Mouse (Mus musculus) C2C12 (cell line): ENCODE results near the gene Smarca4.

ENCODE experiments used
- CEBPB ChIP-seq: IDR thresholded peaks from one replicate; pipeline ENCODE4 v1.6.1; 2011; ENCODE audit warnings: low read depth, mild to moderate bottlenecking, control low read depth, moderate library complexity
- CTCF ChIP-seq: IDR thresholded peaks from one replicate; pipeline ENCODE4 v1.5.1; 2011; ENCODE audit not compliant: control insufficient read depth, insufficient read depth, insufficient read length
- FOSL1 ChIP-seq: IDR thresholded peaks from one replicate; pipeline ENCODE4 v1.8.0; 2011; ENCODE audit warnings: mild to moderate bottlenecking, low read length; ENCODE audit not compliant: poor library complexity, insufficient read depth, severe bottlenecking
- MAX ChIP-seq: IDR thresholded peaks from one replicate; pipeline ENCODE4 v1.6.1; 2011; ENCODE audit warnings: mild to moderate bottlenecking, control low read depth
- MYOD1 ChIP-seq: IDR thresholded peaks from one replicate; pipeline ENCODE4 v1.6.1; 2011; ENCODE audit warnings: low read depth; ENCODE audit not compliant: control insufficient read depth, insufficient read length
- MYOG ChIP-seq: IDR thresholded peaks from one replicate; pipeline ENCODE4 v1.6.1; 2011; ENCODE audit not compliant: control insufficient read depth, insufficient read length; ENCODE audit errors: extremely low read depth
- USF1 ChIP-seq: IDR thresholded peaks from one replicate; pipeline ENCODE4 v1.6.1; 2011; ENCODE audit warnings: low read depth, mild to moderate bottlenecking, control low read depth, moderate library complexity

- TF ChIP-seq MYOD1 (no peak), CTCF (no peak), USF1 (no peak), CEBPB (no peak), MYOG (no peak), MAX (no peak), FOSL1 (no peak)
Observed at GRCm38 (mm10) chr9:21732288-21732687, 116.3 kb downstream of the Smarca4 start.
